Mouse (Mus musculus) cerebellum, postnatal 4 days (tissue): ENCODE measurements at regions not wholly inside any gene's neighbourhood (a gene's known extent, or its start where the extent isn't known, plus 50 kb on each side); places are given as distances from the start of the nearest gene placed in this dataset.

Experiments used
- DNase-seq, 2 experiments: peaks; one replicate each; pipeline ENCODE4 v3.0.0; 2022; ENCODE audit warnings: low spot score in 2 of 2, mixed read lengths in 1 of 2

GRCm38 (mm10) chr15:88202736-88203135 lies 397.4 kb upstream of the Zdhhc25 start:
- DNase-seq = peak in 1 of 2 experiments; percentile 16

DNA sequence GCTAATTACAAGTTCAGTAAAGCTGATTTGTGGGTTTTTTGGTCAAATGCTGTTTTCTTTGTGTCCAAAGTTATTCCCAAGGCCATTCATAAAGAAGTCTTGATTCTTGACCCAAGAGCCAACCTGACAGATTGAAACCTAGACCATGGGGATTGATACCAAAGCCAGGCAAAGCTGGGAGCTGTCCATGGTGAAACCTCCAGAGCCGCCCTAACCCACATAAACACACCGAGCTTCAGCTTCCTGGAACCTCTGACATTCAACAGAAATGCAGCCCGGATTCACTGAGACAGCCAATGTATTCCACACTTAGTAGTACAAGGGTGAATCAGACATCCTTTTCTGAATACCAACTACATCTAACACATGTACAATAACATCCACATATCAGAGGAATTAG lies 386.7 kb upstream of the Zdhhc25 start:
- DNase-seq = no peak

- DNase-seq = no peak
These were observed 385.8 kb upstream of the Zdhhc25 start for GRCm38 (mm10) chr15:88214286-88214685.

DNA sequence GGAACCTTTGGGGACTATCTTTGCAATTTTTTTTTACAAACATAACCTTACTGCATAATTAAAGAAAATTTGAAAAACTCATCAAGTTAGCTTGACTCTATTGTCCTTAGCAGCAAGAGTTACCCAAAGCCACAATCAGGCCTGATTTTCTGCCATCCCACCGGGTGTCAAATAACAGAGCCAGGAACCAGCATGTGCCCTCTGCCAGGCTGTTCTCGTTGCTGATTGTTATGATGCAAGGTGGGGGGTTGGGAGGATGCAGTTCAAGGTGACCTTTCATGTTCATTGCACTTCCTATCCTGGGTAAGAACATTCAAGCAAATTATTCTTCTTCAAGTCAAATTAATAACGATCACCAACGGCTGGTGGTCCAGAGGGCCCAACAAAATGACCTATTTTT lies 370.6 kb upstream of the Zdhhc25 start:
- no peak for DNase-seq

DNA sequence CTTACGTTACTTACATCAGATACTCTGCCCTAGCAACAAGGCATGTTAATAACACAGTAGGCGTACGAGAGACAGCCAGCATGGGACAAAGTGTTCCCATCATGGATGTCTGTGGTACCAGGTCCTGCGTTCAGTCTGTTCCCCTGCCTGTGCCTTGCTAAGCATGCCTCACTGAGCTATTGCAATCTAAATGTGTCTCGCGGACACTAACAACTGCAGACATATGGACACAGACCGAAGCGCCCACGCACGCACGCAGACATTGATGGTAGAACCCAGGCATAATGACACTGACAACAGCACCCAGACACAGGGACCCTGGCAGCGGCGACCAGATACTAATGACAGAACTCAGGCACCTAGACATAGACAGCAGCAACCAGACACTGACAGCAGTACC lies 355.5 kb upstream of the Zdhhc25 start:
- DNase-seq = no peak

GRCm38 (mm10) chr15:88245496-88246246 lies 354.4 kb upstream of the Zdhhc25 start:
- DNase-seq = peak in 1 of 2 experiments; percentile 17

DNA sequence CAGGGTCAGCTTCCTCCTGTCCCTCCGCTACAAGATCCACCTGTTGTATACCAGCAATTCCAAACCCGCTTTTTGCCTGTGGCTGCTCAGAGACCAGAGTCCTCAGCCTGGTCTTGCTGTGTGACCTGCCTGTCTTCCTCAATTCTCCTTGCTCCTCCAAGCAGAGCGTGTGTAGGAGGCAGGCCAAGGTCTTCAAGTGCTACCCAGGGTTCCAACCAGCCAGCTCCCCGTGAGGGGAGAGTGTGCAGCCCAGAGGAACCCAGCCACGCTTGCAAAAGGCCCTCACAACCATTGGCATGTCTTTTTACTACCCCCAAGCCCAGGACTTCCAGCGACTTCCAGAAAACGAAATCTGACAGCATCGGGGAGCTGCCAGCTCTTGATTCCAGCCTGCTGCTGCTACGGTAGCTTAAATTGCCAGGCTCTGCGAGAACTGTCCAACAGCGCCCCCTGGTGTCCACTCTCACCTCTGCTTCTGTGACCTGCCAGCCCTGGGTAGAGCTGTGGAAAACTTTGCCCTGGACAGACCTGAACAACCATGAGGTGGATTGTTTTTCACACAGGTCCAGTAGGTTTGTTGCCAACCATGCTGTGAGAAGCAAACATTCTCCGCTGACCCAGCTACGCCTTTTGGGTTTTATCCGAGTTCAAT lies 352.0 kb upstream of the Zdhhc25 start:
- DNase-seq = peak; percentile 96 to 98

- no peak for DNase-seq
These were observed 312.1 kb upstream of the Zdhhc25 start for GRCm38 (mm10) chr15:88288051-88288450.

DNA sequence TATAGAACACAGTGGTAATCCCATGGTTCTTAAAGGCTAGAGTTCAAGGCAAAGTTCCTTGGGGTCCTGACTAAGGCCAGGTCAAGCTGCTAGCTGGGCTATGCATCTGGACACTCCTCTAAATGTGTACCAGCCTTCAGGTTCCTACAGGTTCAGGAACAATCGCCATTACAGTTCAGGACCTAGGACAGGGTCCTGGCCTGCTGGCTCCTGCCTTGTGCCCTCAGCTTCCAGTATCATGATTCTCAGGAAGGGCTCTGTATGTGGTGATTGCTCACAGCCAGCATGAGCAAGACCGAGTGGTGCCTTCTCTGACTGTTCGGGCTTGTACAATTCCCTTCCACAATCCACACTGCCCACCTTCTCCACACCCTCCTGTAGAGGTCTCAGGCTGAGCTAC lies 311.4 kb upstream of the Zdhhc25 start:
- no peak for DNase-seq

- no peak for DNase-seq
These were observed 309.2 kb upstream of the Zdhhc25 start for GRCm38 (mm10) chr15:88290740-88291363.

- DNase-seq = no peak
These were observed 301.0 kb upstream of the Zdhhc25 start for GRCm38 (mm10) chr15:88299061-88299460.

DNA sequence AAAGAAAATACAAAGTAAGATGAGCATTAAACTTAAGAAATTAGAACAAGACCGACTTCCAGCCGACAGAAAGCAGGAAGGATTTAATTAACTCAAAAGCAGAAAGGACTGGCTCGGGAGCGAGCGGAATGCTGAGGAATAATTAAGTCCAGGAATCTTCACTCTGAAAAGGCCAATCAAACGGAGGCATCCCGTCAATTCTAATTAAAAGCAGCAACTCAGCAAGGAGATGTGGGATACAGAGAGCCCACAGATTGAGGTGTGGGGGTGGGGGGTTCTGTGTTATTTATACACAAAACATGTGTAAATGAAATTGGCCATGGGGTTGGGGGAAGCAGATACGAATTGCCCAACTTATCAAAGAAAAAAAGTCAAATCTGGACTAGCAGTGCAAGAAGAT lies 288.9 kb upstream of the Zdhhc25 start:
- no peak for DNase-seq

GRCm38 (mm10) chr15:88314810-88315459 lies 285.2 kb upstream of the Zdhhc25 start:
- DNase-seq = peak in 1 of 2 experiments; percentile 70

DNA sequence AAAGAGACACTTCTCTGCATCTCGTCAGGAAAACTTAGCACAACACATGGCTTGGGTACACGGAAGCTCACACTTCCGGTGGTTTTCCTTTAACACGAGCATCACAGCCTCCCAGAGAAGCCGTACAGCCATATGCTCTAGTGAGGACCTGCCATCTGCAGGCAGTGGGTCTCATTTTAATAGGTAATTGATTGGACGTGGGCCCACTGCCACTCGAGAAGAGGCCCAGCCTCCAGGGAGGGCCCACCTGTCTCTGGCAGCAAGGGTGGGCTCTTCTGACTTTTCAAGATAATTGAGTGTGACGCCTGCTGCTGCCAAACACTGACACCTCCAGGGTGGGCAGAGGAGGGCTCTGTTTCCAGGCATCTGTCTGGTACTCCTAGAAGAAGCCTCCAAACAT lies 282.1 kb upstream of the Zdhhc25 start:
- peak in 1 of 2 experiments; percentile 50 for DNase-seq

- no peak for DNase-seq
These were observed 280.6 kb upstream of the Zdhhc25 start for GRCm38 (mm10) chr15:88319527-88319926.

DNA sequence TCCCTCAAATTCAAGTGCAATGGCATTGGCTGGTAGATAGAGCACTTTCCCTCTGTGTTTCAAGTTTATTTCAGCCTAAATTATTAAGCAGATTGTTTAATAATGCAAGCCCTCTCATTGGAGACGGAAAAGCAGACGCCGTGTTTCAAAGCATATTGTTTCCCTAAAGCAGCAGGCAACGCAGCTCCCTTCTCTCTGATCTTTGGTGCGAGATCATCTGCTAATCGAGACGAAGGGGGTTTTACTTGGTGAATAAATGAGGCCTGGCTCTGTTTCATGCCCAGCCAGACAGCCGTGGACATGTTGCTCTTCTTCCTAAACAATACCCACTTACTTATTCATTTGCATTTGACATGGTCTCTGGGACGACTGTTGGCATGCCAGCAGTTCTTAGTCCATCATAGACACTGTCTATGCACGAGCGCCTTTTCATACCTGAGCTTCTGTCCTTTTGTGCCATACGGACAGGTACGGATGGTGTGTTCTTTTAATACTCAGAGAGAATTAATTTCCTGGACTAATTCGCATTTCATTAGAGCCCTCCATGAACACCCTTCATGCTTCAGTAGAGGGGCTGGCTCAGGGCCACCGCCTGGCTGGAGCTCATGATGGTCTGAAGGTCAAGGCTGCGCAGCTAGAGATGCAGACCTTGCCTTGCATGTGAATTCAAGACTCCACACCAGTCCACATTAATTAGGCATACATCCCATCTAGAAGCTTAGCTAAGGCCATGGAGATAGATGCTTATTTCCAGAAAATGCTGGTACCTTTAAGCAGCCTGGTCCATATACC lies 276.3 kb upstream of the Zdhhc25 start:
- DNase-seq = peak in 1 of 2 experiments; percentile 44

DNA sequence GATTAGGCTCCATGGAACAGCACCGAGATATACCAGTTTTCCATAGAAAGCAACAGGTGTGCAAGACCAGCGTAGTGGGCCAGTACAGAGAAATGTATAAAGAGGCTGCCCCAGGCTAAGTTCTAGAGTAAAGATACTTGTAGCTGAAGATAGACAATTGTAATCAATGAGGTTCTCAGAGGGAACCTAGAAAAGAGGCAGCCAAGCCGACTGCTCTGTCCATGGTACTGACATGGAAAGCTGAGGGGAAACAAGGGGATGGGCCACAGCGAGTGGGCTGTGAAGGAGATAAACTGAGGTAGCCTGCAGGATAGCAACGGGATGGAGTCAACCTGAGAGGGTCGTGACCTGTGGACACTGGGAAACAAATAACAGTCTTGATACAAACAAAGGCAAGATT lies 275.0 kb upstream of the Zdhhc25 start:
- DNase-seq = no peak

DNA sequence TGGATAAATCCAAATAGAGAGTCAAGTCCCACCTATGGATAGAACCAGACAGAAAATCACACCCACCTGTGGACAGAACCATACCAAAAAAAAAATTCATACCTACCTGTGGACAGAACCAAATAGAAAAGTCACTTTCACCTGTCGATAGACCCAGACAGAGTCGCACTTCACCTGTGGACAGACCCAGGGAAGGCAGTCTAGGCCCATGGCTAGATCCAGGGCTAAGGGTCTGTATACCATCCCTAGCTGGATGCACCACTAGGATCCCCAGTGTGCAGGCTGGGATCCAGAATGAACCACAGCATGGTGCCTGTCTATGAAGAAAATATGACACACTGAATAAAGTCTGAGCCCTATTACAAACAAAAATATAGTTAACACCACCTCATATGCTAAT lies 246.9 kb upstream of the Zdhhc25 start:
- no peak for DNase-seq

DNA sequence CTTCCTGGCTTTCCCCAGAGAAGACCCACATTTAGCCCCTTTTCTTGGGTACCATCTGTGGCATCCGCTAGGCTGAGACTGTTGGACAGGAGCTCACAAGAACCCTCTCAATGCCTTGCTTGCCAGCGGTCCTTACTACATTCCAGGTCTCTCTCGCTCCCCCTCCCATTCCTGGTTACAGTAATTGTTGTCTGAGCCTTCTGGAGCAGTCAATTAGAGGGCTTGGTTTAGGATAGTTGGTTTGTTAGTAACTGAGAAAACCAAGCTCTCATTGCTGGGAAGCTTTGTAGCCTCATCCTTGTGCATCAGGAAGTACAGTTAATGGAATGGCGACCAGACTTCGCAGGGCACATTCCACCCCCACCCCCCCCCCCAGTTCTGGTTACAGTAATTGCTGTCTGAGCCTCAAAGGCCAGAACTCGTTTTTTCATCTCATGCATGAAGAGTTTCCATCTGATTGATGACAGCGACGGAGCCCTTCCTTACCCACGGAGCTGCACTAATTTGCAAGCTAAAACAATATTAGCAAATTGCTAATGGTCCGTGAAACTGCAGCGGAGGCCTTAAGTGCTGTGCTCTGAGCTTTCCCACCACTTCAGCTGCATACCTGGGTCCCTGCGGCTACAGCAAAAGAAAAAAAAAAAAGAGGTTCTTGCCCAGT lies 239.6 kb upstream of the Zdhhc25 start:
- DNase-seq = no peak

DNA sequence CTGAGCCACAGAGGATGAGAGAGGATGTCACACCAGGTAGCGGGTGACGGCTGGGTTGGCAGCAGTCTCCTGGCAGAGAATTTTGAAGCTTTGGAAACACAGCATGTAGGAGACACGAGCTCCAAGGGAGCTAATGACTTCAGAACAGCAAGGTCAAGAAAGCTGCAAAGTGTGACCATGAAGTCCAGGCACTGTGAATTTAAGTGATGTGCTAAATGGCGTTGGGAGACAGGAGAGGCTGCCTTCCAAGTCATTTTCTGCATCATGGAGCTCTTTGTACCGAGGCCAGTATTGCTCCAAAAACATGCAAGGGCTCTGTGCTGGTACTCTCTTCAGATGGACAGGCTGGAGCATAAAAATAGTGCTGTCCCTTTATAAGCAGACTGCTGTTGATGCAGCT lies 238.8 kb upstream of the Zdhhc25 start:
- peak in 1 of 2 experiments; percentile 13 for DNase-seq

GRCm38 (mm10) chr15:88362966-88363365 lies 237.1 kb upstream of the Zdhhc25 start:
- DNase-seq = peak in 1 of 2 experiments; percentile 10
